Mouse (Mus musculus) subcutaneous adipose tissue, adult 2 months (tissue): ENCODE results near the gene Olfr1177-ps. TPM values are rescaled to one million over a fixed set of nuclear protein-coding genes. Genes with fewer than 3 reads are reported as not detected.

Experiments
- polyA plus RNA-seq: library from polyadenylated mRNA; depleted of rRNA; stranded (reverse); fragments of >200 nt; gene quantifications from 2 replicates; pipeline ENCODE4 v1.2.3, GENCODE M21; 2012; ENCODE audit warnings: low replicate concordance; rRNA removed

Olfr1177-ps gene
- not detected in 2 replicates for polyA plus RNA-seq

DNA sequence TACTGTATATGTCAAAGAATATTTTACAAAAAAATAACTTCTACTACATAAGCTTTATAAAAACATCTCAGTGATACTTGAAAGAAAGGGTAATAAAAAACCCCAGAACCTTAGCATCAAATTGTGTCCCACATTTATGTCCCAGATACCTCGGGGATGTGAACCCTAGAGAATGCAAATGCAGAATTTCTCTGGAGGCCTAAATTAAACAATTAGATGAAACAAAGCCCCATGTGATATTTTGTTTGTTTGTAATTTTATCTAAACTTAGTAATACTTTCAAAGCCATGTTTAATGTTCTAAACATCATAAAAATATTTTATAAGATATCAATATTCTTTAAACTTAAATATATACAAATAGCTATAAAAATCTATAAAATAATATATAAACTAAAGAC is at the start of gene Olfr1177-ps:
TSS of gene Olfr1177-ps (minus strand) at position 101 of the 400 bp plus-strand sequence.

DNA sequence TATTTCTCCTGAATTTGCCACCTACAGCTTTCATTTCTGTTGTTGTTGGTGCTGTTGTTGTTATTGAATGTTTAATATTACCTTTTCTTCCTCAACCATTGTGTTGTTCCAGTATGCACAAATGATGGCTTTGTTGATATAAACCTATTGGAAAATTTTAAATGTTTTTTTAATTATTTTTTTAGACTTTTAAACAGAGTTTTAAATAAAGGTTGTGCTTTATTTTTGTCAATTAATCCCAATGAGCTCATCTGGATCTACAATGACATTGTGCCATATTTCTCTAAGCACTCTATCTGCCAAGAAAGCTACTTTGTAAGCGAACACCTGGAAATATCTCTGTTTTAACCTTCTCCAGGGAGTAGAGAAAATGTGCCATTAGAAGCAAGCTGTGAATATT is 40.5 kb upstream of the Olfr1177-ps start, which contains the start of gene Olfr1178:
TSS of gene Olfr1178 (plus strand) at position 301 of the 400 bp plus-strand sequence.

DNA sequence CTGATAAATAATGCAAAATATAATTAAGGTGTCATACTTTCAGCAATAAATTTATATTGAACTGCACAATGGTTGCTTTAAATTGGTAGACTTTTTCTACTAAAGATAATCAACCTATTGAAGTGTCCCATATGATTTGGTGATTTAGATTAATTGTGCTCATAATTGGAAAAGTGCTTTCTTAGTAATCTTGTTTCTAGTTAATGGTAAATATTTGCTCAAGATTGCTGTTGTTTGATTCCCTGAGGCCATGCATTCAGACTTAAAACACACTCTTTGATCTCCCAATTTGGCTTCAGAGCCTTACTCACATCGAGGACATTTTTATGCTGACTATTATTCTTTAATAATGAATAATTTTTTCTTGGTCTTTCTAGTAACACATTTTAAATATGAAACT is 9.9 kb downstream of the Olfr1177-ps start, which contains the start of gene Olfr1176:
TSS of gene Olfr1176 (plus strand) at position 301 of the 400 bp plus-strand sequence.

DNA sequence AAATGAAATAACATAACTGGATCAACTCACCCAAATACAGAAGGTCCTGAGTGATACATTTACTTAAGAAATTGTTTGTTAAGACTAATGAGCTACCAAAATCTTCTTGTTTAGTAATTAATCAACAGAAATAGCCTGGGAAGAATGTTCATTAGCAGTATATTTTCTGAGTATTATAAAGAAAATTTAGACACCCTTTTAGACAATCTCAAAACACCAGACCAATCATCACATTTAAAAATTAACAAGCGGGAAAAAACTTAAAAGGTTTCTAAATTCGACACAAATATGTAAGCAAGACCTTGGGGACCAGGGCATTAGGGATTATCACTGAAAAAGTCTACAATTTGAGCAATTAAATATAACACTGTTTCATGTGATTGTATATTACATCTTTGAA is 19.2 kb downstream of the Olfr1177-ps start, which contains the start of gene Olfr1175-ps:
TSS of gene Olfr1175-ps (minus strand) at position 101 of the 400 bp plus-strand sequence.

DNA sequence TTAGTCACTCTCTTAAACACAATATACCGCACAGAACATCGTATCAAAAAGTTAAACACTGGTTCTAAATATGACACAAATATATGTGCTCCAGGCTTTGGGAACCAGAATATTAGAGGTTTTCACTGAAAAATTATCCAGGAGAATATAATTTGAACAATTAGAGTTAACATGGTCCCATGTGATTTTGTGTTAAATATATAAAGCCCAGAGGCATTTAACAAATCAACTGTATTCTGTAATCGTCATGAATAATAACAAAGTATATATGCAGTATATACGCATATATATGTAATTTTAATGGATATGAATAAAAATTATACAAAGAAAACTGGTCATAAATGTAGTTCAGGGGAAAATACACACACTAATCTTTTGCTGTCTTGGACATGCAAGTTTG is 31.3 kb downstream of the Olfr1177-ps start, which contains the start of gene Olfr1174-ps:
TSS of gene Olfr1174-ps (minus strand) at position 101 of the 400 bp plus-strand sequence.

Other genes with a start within 250 kb of the Olfr1177-ps start
- gene Olfr1166, start 218.2 kb downstream of the Olfr1177-ps start, polyA plus RNA-seq: not detected in 2 replicates
- gene Olfr1167, start 191.3 kb downstream of the Olfr1177-ps start, polyA plus RNA-seq: not detected in 2 replicates
- gene Olfr1168, start 164.6 kb downstream of the Olfr1177-ps start, polyA plus RNA-seq: not detected in 2 replicates
- not detected in 2 replicates for gene Olfr1170, start 118.2 kb downstream of the Olfr1177-ps start, polyA plus RNA-seq
- gene Olfr1173, start 66.6 kb downstream of the Olfr1177-ps start, polyA plus RNA-seq: not detected in 2 replicates
- gene Olfr1174-ps, start 31.4 kb downstream of the Olfr1177-ps start, polyA plus RNA-seq: not detected in 2 replicates
- gene Olfr1175-ps, start 19.3 kb downstream of the Olfr1177-ps start, polyA plus RNA-seq: not detected in 2 replicates
- not detected in 2 replicates for gene Olfr1176, start 9.8 kb downstream of the Olfr1177-ps start, polyA plus RNA-seq
- not detected in 2 replicates for gene Olfr1178, start 40.6 kb upstream of the Olfr1177-ps start, polyA plus RNA-seq
- gene Olfr1179, start 60.0 kb upstream of the Olfr1177-ps start, polyA plus RNA-seq: not detected in 2 replicates
- not detected in 2 replicates for gene Olfr1180, start 72.7 kb upstream of the Olfr1177-ps start, polyA plus RNA-seq
- not detected in 2 replicates for gene Olfr1181, start 79.7 kb upstream of the Olfr1177-ps start, polyA plus RNA-seq
- not detected in 2 replicates for gene Gm13757, start 102.6 kb upstream of the Olfr1177-ps start, polyA plus RNA-seq
- not detected in 2 replicates for gene Olfr1183, start 108.4 kb upstream of the Olfr1177-ps start, polyA plus RNA-seq
- gene Olfr1184, start 137.1 kb upstream of the Olfr1177-ps start, polyA plus RNA-seq: not detected in 2 replicates
- not detected in 2 replicates for gene Olfr1185-ps1, start 146.8 kb upstream of the Olfr1177-ps start, polyA plus RNA-seq
- gene Olfr1186, start 172.1 kb upstream of the Olfr1177-ps start, polyA plus RNA-seq: not detected in 2 replicates
- not detected in 2 replicates for gene Olfr1188, start 210.4 kb upstream of the Olfr1177-ps start, polyA plus RNA-seq
- gene Olfr1189, start 240.0 kb upstream of the Olfr1177-ps start, polyA plus RNA-seq: not detected in 2 replicates